Mouse (Mus musculus): Measurements from ENCODE around the gene Tmem132a. TPM values are rescaled to one million over a fixed set of nuclear protein-coding genes. Genes with fewer than 3 reads are reported as not detected.

The Tmem132a gene
- polyA plus RNA-seq (2015; fragmentation: Nextera tagmentation; extraction: Ambion mirVana): 66.5 and 71.7 TPM in 2 replicates

DNA sequence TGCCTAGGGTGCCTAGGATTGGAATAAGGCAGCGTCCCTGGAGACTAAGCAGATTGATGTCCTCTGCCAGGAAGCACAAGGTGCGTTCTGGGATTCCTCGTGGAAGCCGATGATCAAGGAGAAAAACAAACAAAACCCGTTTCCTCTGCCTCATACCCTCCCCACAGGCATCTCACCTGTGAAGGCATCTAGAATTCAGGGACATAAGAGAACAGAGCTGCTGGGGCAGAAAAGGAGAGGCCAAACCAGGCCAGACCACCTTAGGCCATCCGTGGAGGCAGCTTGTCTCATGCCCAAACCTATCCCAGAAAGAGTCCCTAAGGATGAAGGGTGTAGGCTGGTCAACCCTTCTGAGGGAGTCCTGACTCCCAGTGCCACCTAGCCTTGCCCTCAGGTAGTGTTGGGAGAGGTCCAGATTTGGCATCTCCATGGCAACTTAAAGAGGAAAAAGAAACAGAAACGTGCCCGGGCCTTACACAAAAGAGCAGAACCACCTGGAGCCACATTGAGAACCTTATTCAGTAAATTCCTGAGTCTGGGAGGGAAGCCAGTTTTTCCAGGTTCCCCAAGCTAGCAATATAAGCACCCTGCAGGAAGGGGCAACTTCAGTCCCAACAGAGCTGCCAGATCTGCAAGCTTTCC lies at the start of gene Tmem132a:
TSS of gene Tmem132a (minus strand) at position 55 of the 642 bp plus-strand sequence.
- 0% methylated on average over 8 of the region's 8 CpGs for WGBS
- Histone ChIP-seq H3K36me3 (ENCODE audit: control insufficient read depth, insufficient read depth, low read length) (peaks cover 41% of the 10 kb centered on the region), H3K9ac (ENCODE audit: low read length) (peak within 1 kb of the TSS; percentile 88), H3K27me3 (ENCODE audit: control insufficient read depth, insufficient read depth, low read depth, low read length) (no peaks in the 10 kb centered on the region), H3K9me3 (ENCODE audit: control insufficient read depth, low read length) (no peaks in the 10 kb centered on the region), H3K4me1 (replicated peaks; ENCODE audit: control insufficient read depth, insufficient read depth, low read length) (peaks cover 26% of the 10 kb centered on the region), H3K4me2 (ENCODE audit: low read depth, low read length) (peak within 1 kb of the TSS; percentile 85), H3K27ac (ENCODE audit: low read length) (peak within 1 kb of the TSS; percentile 84), H3K4me3 (ENCODE audit: low read length) (peak within 1 kb of the TSS; percentile 86)
- ATAC-seq (ENCODE audit: low read depth): peak; percentile 67

DNA sequence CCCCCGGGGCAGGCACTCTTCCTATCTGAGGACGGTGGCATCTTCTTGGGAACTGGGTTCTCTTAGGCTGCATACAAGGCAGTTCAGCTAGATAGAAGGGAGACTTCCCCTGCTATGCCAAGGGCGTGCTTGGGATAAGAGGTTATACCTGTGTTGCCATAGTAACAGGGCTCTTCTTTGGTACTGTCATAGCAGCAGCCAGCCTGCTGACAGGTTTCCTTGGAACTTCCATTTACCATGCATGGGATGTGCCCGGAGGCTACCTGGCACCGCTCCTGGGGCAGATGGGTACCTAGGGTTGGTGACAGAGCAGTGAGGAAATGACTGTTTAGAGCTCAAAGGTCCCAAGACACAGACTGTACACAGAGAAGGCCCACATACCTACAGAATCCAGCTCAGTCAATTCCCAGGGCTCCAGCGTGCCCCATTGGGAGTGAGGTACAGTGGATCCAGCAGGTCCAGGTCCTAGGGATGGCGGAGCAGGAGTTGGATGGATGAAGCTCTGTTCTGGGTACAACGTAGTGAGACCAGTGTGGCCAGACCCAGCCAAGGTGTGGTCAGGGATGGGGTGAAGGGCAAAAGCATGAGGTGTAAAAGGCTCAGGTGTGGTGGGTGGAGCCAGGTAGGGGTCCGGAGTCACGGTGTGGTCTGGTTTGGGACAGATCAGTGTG lies 48.7 kb upstream of the Tmem132a start:
- no peak; the same call in 1 of the 2 replicates for ATAC-seq (ENCODE audit: low read depth)
- H3K36me3 ChIP-seq (ENCODE audit: control insufficient read depth, insufficient read depth, low read length): no peaks in the 10 kb centered on the region
- no peaks in the 10 kb centered on the region for H3K4me1 ChIP-seq (replicated peaks; ENCODE audit: control insufficient read depth, insufficient read depth, low read length)
- no peak overlapping the region for H3K4me2 ChIP-seq (ENCODE audit: low read depth, low read length)
- H3K27me3 ChIP-seq (ENCODE audit: control insufficient read depth, insufficient read depth, low read depth, low read length): no peaks in the 10 kb centered on the region
- H3K27ac ChIP-seq (ENCODE audit: low read length): no peak overlapping the region
- WGBS: 81% methylated on average over 10 of the region's 10 CpGs
- no peak overlapping the region for H3K4me3 ChIP-seq (ENCODE audit: low read length)
- no peak overlapping the region for H3K9ac ChIP-seq (ENCODE audit: low read length)
- no peaks in the 10 kb centered on the region for H3K9me3 ChIP-seq (ENCODE audit: control insufficient read depth, low read length)

DNA sequence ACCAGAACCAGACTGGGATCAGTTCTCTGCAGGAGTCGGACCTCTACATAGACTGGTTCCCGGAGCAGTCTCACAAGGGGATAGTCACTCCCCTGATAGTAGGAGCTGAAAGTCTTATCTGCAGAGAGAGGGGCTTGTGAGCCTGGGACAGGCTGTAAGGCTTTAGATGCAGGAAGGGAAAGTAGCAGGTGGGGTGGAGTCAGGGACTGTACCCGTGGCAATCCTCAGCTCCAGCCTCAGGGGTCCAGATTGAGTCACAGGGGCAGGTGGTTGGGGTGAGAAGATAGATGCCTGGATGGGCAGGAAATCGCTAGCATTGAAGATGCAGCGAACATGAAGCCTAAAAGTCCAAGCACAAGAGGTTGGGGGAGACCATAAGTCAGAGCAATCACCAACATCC lies 46.8 kb upstream of the Tmem132a start:
- no peaks in the 10 kb centered on the region for H3K27me3 ChIP-seq (ENCODE audit: control insufficient read depth, insufficient read depth, low read depth, low read length)
- no peaks in the 10 kb centered on the region for H3K36me3 ChIP-seq (ENCODE audit: control insufficient read depth, insufficient read depth, low read length)
- H3K27ac ChIP-seq (ENCODE audit: low read length): no peak overlapping the region
- no peaks in the 10 kb centered on the region for H3K9me3 ChIP-seq (ENCODE audit: control insufficient read depth, low read length)
- H3K4me2 ChIP-seq (ENCODE audit: low read depth, low read length): no peak overlapping the region
- 58% methylated on average over 5 of the region's 5 CpGs for WGBS
- no peak overlapping the region for H3K4me3 ChIP-seq (ENCODE audit: low read length)
- no peaks in the 10 kb centered on the region for H3K4me1 ChIP-seq (replicated peaks; ENCODE audit: control insufficient read depth, insufficient read depth, low read length)
- no peak for ATAC-seq (ENCODE audit: low read depth)
- H3K9ac ChIP-seq (ENCODE audit: low read length): no peak overlapping the region

DNA sequence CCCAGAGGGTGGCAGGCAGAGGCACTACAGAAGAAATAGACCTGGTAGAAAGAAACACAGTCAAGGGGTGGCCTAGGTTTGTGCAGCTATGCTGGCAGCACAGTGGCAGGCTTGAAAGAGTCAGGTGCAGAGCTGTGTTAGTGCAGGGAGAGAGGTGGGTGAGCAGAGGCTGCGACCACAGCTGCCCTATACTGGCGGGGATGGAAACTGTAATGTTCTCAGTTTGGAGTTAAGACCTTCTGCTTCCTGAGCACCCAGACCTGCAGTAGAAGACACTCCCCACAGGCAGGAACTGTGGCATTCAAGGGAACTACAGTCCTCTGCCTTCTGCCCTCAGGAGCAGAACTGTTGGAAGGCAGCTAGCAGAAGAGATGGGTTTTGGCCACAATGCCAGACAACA lies 45.1 kb upstream of the Tmem132a start:
- Histone ChIP-seq H3K27ac (ENCODE audit: low read length) (no peak overlapping the region), H3K4me1 (replicated peaks; ENCODE audit: control insufficient read depth, insufficient read depth, low read length) (no peaks in the 10 kb centered on the region)
- 52% methylated on average over 2 of the region's 2 CpGs for WGBS

DNA sequence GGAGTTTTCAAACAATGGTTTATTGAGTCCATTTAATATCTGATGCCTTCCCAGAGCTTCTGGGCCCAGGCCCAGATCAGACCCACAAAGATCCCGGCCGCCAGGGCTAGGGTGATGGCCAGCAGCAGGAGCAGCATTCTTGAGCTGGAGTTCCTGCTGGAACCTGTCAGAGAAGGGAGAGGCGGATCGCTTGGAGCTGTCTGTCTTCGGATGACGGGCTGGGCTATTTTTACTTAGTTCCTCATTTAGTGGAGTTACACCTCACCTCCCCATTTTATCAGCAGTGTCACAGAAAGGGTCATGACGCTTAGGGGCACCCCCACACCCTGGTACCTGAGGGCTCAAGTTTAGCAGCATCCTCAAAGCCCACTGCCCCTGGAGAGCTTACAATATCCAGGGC lies 44.6 kb upstream of the Tmem132a start:
- no peak overlapping the region for H3K9ac ChIP-seq (ENCODE audit: low read length)
- no peak overlapping the region for H3K4me2 ChIP-seq (ENCODE audit: low read depth, low read length)
- no peaks in the 10 kb centered on the region for H3K9me3 ChIP-seq (ENCODE audit: control insufficient read depth, low read length)
- no peaks in the 10 kb centered on the region for H3K27me3 ChIP-seq (ENCODE audit: control insufficient read depth, insufficient read depth, low read depth, low read length)
- no peak overlapping the region for H3K27ac ChIP-seq (ENCODE audit: low read length)
- WGBS: 46% methylated on average over 7 of the region's 7 CpGs
- no peak overlapping the region for H3K4me3 ChIP-seq (ENCODE audit: low read length)
- no peak for ATAC-seq (ENCODE audit: low read depth)
- no peaks in the 10 kb centered on the region for H3K36me3 ChIP-seq (ENCODE audit: control insufficient read depth, insufficient read depth, low read length)
- H3K4me1 ChIP-seq (replicated peaks; ENCODE audit: control insufficient read depth, insufficient read depth, low read length): peaks cover 4% of the 10 kb centered on the region; the same call in 1 of the 2 replicates

More for the DNA sequence above, 45.1 kb upstream of the Tmem132a start:
- H3K27me3 ChIP-seq (ENCODE audit: control insufficient read depth, insufficient read depth, low read depth, low read length): no peaks in the 10 kb centered on the region
- no peaks in the 10 kb centered on the region for H3K36me3 ChIP-seq (ENCODE audit: control insufficient read depth, insufficient read depth, low read length)
- no peak overlapping the region for H3K4me3 ChIP-seq (ENCODE audit: low read length)
- no peak overlapping the region for H3K4me2 ChIP-seq (ENCODE audit: low read depth, low read length)
- no peak overlapping the region for H3K9ac ChIP-seq (ENCODE audit: low read length)
- no peaks in the 10 kb centered on the region for H3K9me3 ChIP-seq (ENCODE audit: control insufficient read depth, low read length)
- no peak for ATAC-seq (ENCODE audit: low read depth)

DNA sequence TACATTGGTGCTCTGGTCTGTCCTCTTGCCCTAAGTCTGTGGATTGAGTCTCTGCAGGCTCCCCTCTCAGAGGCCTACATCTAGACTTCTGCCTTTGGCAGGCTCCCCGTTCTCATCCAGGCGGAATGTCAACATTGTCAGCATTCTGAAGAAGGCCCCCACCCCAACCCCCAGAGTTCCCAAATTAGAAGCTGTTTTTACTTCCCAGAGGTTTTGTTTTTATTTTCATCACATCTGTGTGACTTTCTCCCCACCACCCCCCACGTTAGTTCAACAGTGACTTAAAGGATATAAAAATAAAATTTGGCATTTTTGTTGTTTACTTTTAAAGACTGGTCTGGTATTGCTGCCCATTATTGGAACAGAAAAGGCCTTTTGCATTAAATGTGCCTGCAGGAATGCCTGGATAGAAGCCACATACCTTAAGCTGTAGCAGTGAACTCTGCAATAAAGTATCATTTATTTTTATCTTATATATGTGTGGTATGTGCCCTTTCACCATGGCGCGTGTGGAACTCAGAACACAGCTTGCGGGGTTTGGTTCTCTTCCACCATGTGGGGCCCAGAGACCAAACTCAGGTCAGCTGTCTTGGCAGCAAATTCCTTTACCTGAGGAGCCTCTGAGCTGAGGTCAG lies 39.5 kb upstream of the Tmem132a start:
- H3K4me3 ChIP-seq (ENCODE audit: low read length): no peak overlapping the region
- H3K27me3 ChIP-seq (ENCODE audit: control insufficient read depth, insufficient read depth, low read depth, low read length): no peaks in the 10 kb centered on the region
- H3K27ac ChIP-seq (ENCODE audit: low read length): peak overlapping the region; percentile 91
- 39% methylated on average over 6 of the region's 6 CpGs for WGBS
- H3K4me2 ChIP-seq (ENCODE audit: low read depth, low read length): no peak overlapping the region
- peaks cover 23% of the 10 kb centered on the region for H3K4me1 ChIP-seq (replicated peaks; ENCODE audit: control insufficient read depth, insufficient read depth, low read length)
- ATAC-seq (ENCODE audit: low read depth): peak; percentile 70
- no peaks in the 10 kb centered on the region for H3K9me3 ChIP-seq (ENCODE audit: control insufficient read depth, low read length)
- 0 out of 2 replicates have a peak overlapping the region, but pooled peaks have one; percentile 13 for H3K9ac ChIP-seq (ENCODE audit: low read length)
- peaks cover 12% of the 10 kb centered on the region for H3K36me3 ChIP-seq (ENCODE audit: control insufficient read depth, insufficient read depth, low read length)

DNA sequence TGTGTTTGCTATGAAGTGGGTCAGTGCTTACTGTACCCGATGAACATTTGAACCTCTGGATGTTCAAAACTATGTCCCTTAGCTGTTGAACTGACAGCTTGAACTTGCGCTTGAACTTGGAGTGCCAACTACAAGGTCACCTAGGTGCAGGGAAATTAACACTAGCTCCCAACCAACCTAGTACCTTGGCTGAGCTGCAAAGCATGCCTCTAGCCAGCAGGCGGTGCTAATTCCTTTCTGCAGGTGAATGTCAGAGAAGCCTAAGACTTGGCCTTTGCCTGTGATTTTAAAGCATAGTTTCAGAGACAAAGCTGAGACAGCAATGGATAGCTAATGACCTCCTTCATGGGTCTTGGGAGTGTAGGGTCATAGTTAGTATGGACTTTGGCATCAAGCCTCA lies 38.2 kb upstream of the Tmem132a start:
- WGBS: 47% methylated on average over 3 of the region's 3 CpGs
- no peak for ATAC-seq (ENCODE audit: low read depth)

DNA sequence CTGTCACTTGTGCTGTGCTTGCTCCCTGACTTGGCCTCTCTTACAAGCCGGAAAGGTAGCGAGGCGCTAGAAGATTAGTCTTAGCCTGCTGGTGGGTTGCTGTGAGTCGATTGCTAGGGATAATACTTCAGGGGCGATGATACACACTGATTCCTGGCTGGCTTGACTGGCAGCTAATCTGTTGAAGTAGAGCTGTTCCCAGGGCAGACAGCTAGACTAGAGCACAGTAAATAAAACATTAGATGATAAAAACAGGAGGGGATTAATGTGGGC lies 35.9 kb upstream of the Tmem132a start:
- no peaks in the 10 kb centered on the region for H3K9me3 ChIP-seq (ENCODE audit: control insufficient read depth, low read length)
- peak overlapping the region; percentile 21; the same call in 1 of the 2 replicates for H3K9ac ChIP-seq (ENCODE audit: low read length)
- ATAC-seq (ENCODE audit: low read depth): no peak; the same call in 1 of the 2 replicates
- H3K27me3 ChIP-seq (ENCODE audit: control insufficient read depth, insufficient read depth, low read depth, low read length): no peaks in the 10 kb centered on the region
- no peak overlapping the region for H3K4me2 ChIP-seq (ENCODE audit: low read depth, low read length)
- H3K4me1 ChIP-seq (replicated peaks; ENCODE audit: control insufficient read depth, insufficient read depth, low read length): peaks cover 23% of the 10 kb centered on the region
- H3K4me3 ChIP-seq (ENCODE audit: low read length): no peak overlapping the region
- 54% methylated on average over 5 of the region's 5 CpGs for WGBS
- peak overlapping the region; percentile 94 for H3K27ac ChIP-seq (ENCODE audit: low read length)
- peaks cover 42% of the 10 kb centered on the region for H3K36me3 ChIP-seq (ENCODE audit: control insufficient read depth, insufficient read depth, low read length)

More for the DNA sequence above, 38.2 kb upstream of the Tmem132a start:
- H3K27ac ChIP-seq (ENCODE audit: low read length): peak overlapping the region; percentile 91; the same call in 1 of the 2 replicates
- H3K36me3 ChIP-seq (ENCODE audit: control insufficient read depth, insufficient read depth, low read length): peaks cover 23% of the 10 kb centered on the region
- no peak overlapping the region for H3K4me2 ChIP-seq (ENCODE audit: low read depth, low read length)
- H3K4me1 ChIP-seq (replicated peaks; ENCODE audit: control insufficient read depth, insufficient read depth, low read length): peaks cover 23% of the 10 kb centered on the region
- H3K4me3 ChIP-seq (ENCODE audit: low read length): no peak overlapping the region
- no peak overlapping the region for H3K9ac ChIP-seq (ENCODE audit: low read length)
- H3K27me3 ChIP-seq (ENCODE audit: control insufficient read depth, insufficient read depth, low read depth, low read length): no peaks in the 10 kb centered on the region
- no peaks in the 10 kb centered on the region for H3K9me3 ChIP-seq (ENCODE audit: control insufficient read depth, low read length)

Data from lung, embryonic 16.5 days (tissue).